Mouse (Mus musculus) ES-E14 (cell line): ENCODE measurements around the gene Tctex1d2. TPM values are rescaled to one million over a fixed set of nuclear protein-coding genes. Genes with fewer than 3 reads are reported as not detected.

Experiments
- DNase-seq: peaks from one replicate; pipeline ENCODE4 v3.0.0-alpha.2; 2013; ENCODE audit warnings: low read depth, low spot score
- H3K27ac ChIP-seq: 2 replicates; pipeline ENCODE4 v1.5.1; 2012; ENCODE audit warnings: low read depth, mild to moderate bottlenecking, low read length, moderate library complexity, mixed read lengths; ENCODE audit not compliant: poor library complexity, insufficient read depth, severe bottlenecking
- H3K36me3 ChIP-seq: 2 replicates; pipeline ENCODE4 v1.6.1; 2012; ENCODE audit warnings: mild to moderate bottlenecking, low read length, moderate library complexity, mixed read lengths; ENCODE audit not compliant: control insufficient read depth, poor library complexity, insufficient read depth, severe bottlenecking
- H3K4me1 ChIP-seq, 2 experiments: fragments of 150-350 bp in 1 of 2; sonication (generic) in 1 of 2; 2 replicates each; pipeline ENCODE4 v1.6.1; 2012; ENCODE audit warnings: low read length in 2 of 2, mild to moderate bottlenecking in 1 of 2, mixed read lengths in 1 of 2; ENCODE audit not compliant: control insufficient read depth in 2 of 2, insufficient read depth in 2 of 2, poor library complexity in 1 of 2
- H3K4me3 ChIP-seq, 2 experiments: fragments of 150-350 bp in 1 of 2; sonication (generic) in 1 of 2; 2 replicates each; pipeline ENCODE4 v1.5.1; 2012; ENCODE audit warnings: low read length in 2 of 2, low read depth in 1 of 2, mild to moderate bottlenecking in 1 of 2, mixed read lengths in 1 of 2; ENCODE audit not compliant: insufficient read depth in 1 of 2, poor library complexity in 1 of 2, severe bottlenecking in 1 of 2
- H3K9ac ChIP-seq: 2 replicates; pipeline ENCODE4 v1.6.1; 2012; ENCODE audit warnings: low read depth, mild to moderate bottlenecking, low read length, mixed read lengths; ENCODE audit not compliant: poor library complexity, insufficient read depth, severe bottlenecking
- H3K9me3 ChIP-seq: fragments of 150-350 bp; sonication (generic); 2 replicates; pipeline ENCODE4 v1.6.1; 2012; ENCODE audit warnings: low read depth, mild to moderate bottlenecking, low read length; ENCODE audit not compliant: control insufficient read depth, insufficient read depth
- CHD2 ChIP-seq: IDR thresholded peaks from 2 replicates; pipeline ENCODE4 v1.6.1; 2014; ENCODE audit warnings: mild to moderate bottlenecking, low read depth, low read length, inconsistent platforms
- HCFC1 ChIP-seq: IDR thresholded peaks from 2 replicates; pipeline ENCODE4 v1.6.1; 2012; ENCODE audit warnings: low read length, inconsistent platforms, borderline replicate concordance; ENCODE audit not compliant: insufficient read depth
- MAFK ChIP-seq: IDR thresholded peaks from 2 replicates; pipeline ENCODE4 v1.6.1; 2014; ENCODE audit warnings: mild to moderate bottlenecking, low read depth, low read length, inconsistent platforms; ENCODE audit not compliant: insufficient read depth
- ZC3H11A ChIP-seq: IDR thresholded peaks from 2 replicates; pipeline ENCODE4 v1.6.1; 2012; ENCODE audit warnings: low read depth, mild to moderate bottlenecking, inconsistent platforms, low read length, borderline replicate concordance
- ZNF384 ChIP-seq: IDR thresholded peaks from 2 replicates; pipeline ENCODE4 v1.6.1; 2012; ENCODE audit warnings: low read depth, low read length, inconsistent platforms
- in situ Hi-C, 2 experiments: fragments of 600-800 bp; cut with MboI; formaldehyde crosslinking; loops; one replicate each; pipeline ENCODE4 v1.15.1; 2025; ENCODE audit warnings: low sequenced_read_pairs in 2 of 2, inconsistent platforms in 1 of 2; ENCODE audit not compliant: unreplicated experiment in 2 of 2
- total RNA-seq: library from RNA; depleted of rRNA; stranded (reverse); fragments of 300-350 nt; gene quantifications from 2 replicates; pipeline ENCODE4 v1.2.3, GENCODE M21; 2012

The Tctex1d2 gene
- total RNA-seq, 1 experiment: 9.5 TPM

GRCm38 (mm10) chr16:32396541-32396835, 23.0 kb upstream of the Tctex1d2 start:
- H3K36me3 ChIP-seq: no peaks in the 10 kb centered on the region; the same call in 1 of the 2 replicates
- TF ChIP-seq ZC3H11A (no peak), MAFK (no peak), HCFC1 (no peak), CHD2 (no peak), ZNF384 (no peak)
- no peaks in the 10 kb centered on the region for H3K9me3 ChIP-seq
- H3K4me3 ChIP-seq: no peak overlapping the region
- H3K9ac ChIP-seq: no peak overlapping the region
- no peak for DNase-seq
- in situ Hi-C loops: no loop called here
- H3K4me1 ChIP-seq: no peaks in the 10 kb centered on the region
- no peak overlapping the region for H3K27ac ChIP-seq

- Histone ChIP-seq H3K9ac (no peak overlapping the region), H3K36me3 (no peaks in the 10 kb centered on the region; the same call in 1 of the 2 replicates), H3K4me3 (no peak overlapping the region), H3K27ac (no peak overlapping the region), H3K4me1 (no peaks in the 10 kb centered on the region), H3K9me3 (no peaks in the 10 kb centered on the region)
- DNase-seq: no peak
- TF ChIP-seq ZC3H11A (no peak), MAFK (no peak), HCFC1 (no peak), ZNF384 (no peak), CHD2 (no peak)
- in situ Hi-C loops: no loop called here
Observed at GRCm38 (mm10) chr16:32398206-32398605, 21.3 kb upstream of the Tctex1d2 start.

GRCm38 (mm10) chr16:32400267-32400666, 19.2 kb upstream of the Tctex1d2 start, which contains the start of gene Tm4sf19:
Tm4sf19 (plus strand) TSS chr16:32400506.
- no peak within 1 kb of the TSS for H3K27ac ChIP-seq
- H3K9me3 ChIP-seq: no peaks in the 10 kb centered on the region
- in situ Hi-C loops: no loop called here
- no peaks in the 10 kb centered on the region for H3K4me1 ChIP-seq
- TF ChIP-seq ZC3H11A (no peak), HCFC1 (no peak), MAFK (no peak), CHD2 (no peak), ZNF384 (no peak)
- DNase-seq: no peak
- H3K9ac ChIP-seq: no peak within 1 kb of the TSS
- no peaks in the 10 kb centered on the region for H3K36me3 ChIP-seq
- H3K4me3 ChIP-seq: no peak within 1 kb of the TSS

- no peak overlapping the region for H3K9ac ChIP-seq
- no peak overlapping the region for H3K27ac ChIP-seq
- H3K9me3 ChIP-seq: no peaks in the 10 kb centered on the region
- no peak overlapping the region for H3K4me3 ChIP-seq
- TF ChIP-seq MAFK (no peak), ZC3H11A (no peak), ZNF384 (no peak), HCFC1 (no peak), CHD2 (no peak)
- H3K36me3 ChIP-seq: no peaks in the 10 kb centered on the region
- DNase-seq: no peak
- H3K4me1 ChIP-seq: no peaks in the 10 kb centered on the region
- in situ Hi-C loops: no loop called here
Observed at GRCm38 (mm10) chr16:32401335-32401965, 18.1 kb upstream of the Tctex1d2 start.
